Mouse (Mus musculus) left cerebral cortex, adult 18-20 months (tissue): ENCODE measurements around the gene Pllp. TPM values are rescaled to one million over a fixed set of nuclear protein-coding genes. Genes with fewer than 3 reads are reported as not detected.

Experiments
- DNase-seq, 2 experiments: peaks; one replicate each; pipeline ENCODE4 v3.0.0; 2021 to 2022; ENCODE audit warnings: low spot score in 2 of 2, mixed read lengths in 1 of 2
- total RNA-seq, 2 experiments: library from RNA; stranded (reverse); gene quantifications; 2 replicates each; pipeline ENCODE4 v1.2.3; 2021

The Pllp gene
- total RNA-seq, 2 experiments from 2014 or later = 26.7 to 31.3 TPM

GRCm38 (mm10) chr8:94703972-94704668 is 8.0 kb upstream of the Pllp start:
- peak; percentile 98 to 100 for DNase-seq

GRCm38 (mm10) chr8:94702844-94703813 is 7.1 kb upstream of the Pllp start:
- DNase-seq = peak; percentile 77 to 85

- no peak for DNase-seq
These were observed 6.1 kb upstream of the Pllp start for GRCm38 (mm10) chr8:94702156-94702555.

GRCm38 (mm10) chr8:94700421-94700935 is 4.4 kb upstream of the Pllp start:
- DNase-seq = no peak

- DNase-seq = peak; percentile 52 to 55
These were observed 3.3 kb upstream of the Pllp start for GRCm38 (mm10) chr8:94699366-94699765.

GRCm38 (mm10) chr8:94697956-94698355 is 1.9 kb upstream of the Pllp start:
- no peak for DNase-seq

GRCm38 (mm10) chr8:94696566-94696965 is 488 bp upstream of the Pllp start:
- no peak for DNase-seq

- DNase-seq = no peak
These were observed 611 bp downstream of the Pllp start for GRCm38 (mm10) chr8:94695341-94695993.

GRCm38 (mm10) chr8:94694701-94695100 is 1.4 kb downstream of the Pllp start:
- DNase-seq = no peak

- DNase-seq = no peak
These were observed 10.1 kb downstream of the Pllp start for GRCm38 (mm10) chr8:94685953-94686352.

- DNase-seq = no peak
These were observed 11.8 kb downstream of the Pllp start for GRCm38 (mm10) chr8:94684287-94684686.

- DNase-seq = no peak
These were observed 13.2 kb downstream of the Pllp start for GRCm38 (mm10) chr8:94682732-94683524.

GRCm38 (mm10) chr8:94680414-94680813 is 15.7 kb downstream of the Pllp start:
- DNase-seq = no peak

- peak in 1 of 2 experiments; percentile 25 for DNase-seq
These were observed 17.5 kb downstream of the Pllp start for GRCm38 (mm10) chr8:94678582-94678981.

GRCm38 (mm10) chr8:94675923-94676322 is 20.2 kb downstream of the Pllp start:
- DNase-seq = no peak

- no peak for DNase-seq
These were observed 21.7 kb downstream of the Pllp start for GRCm38 (mm10) chr8:94674384-94674783.

GRCm38 (mm10) chr8:94666456-94667308 is 29.4 kb downstream of the Pllp start, which contains the start of gene Arl2bp:
TSS of gene Arl2bp (plus strand) at chr8:94666600.
- peak; percentile 91 to 93 for DNase-seq

GRCm38 (mm10) chr8:94664722-94665121 is 31.4 kb downstream of the Pllp start:
- no peak for DNase-seq

- no peak for DNase-seq
These were observed 35.7 kb downstream of the Pllp start for GRCm38 (mm10) chr8:94660418-94660817.
